Mouse (Mus musculus) hematopoietic stem cell, adult 5-6 weeks (primary cell): ENCODE measurements around the gene Gyg. TPM values are rescaled to one million over a fixed set of nuclear protein-coding genes. Genes with fewer than 3 reads are reported as not detected.

Source experiments
- ATAC-seq, 2 experiments: fragments of 125-278 bp in 1 of 2; replicated peaks in 1 of 2; 2 replicates each; pipeline ENCODE4 v1.8.0; 2016 to 2017; ENCODE audit warnings: inconsistent platforms in 2 of 2, mild to moderate bottlenecking in 2 of 2, moderate number of reproducible peaks in 2 of 2, low read depth in 1 of 2, moderate TSS enrichment in 1 of 2; ENCODE audit not compliant: low FRiP score in 2 of 2, poor library complexity in 2 of 2, severe bottlenecking in 2 of 2, insufficient read depth in 1 of 2, low TSS enrichment in 1 of 2
- total RNA-seq: library from RNA; stranded (forward); fragments of 172-1452, 232-1000 nt; gene quantifications from 2 replicates; pipeline ENCODE4 v1.2.3, GENCODE M21; 2017

The Gyg gene
- total RNA-seq: 35.1 and 41.8 TPM in 2 replicates

GRCm38 (mm10) chr3:20154531-20155367 lies at the start of gene Gyg:
Gyg (minus strand) TSS chr3:20155317.
- peak; percentile 79 to 84 for ATAC-seq

- peak; percentile 68 to 86 for ATAC-seq
Observed at GRCm38 (mm10) chr3:20198869-20199268, 43.8 kb upstream of the Gyg start.

- peak; percentile 73 to 82 for ATAC-seq
Observed at GRCm38 (mm10) chr3:20197878-20198277, 42.8 kb upstream of the Gyg start.

- ATAC-seq: no peak
Observed at GRCm38 (mm10) chr3:20188976-20189675, 34.0 kb upstream of the Gyg start.

- no peak for ATAC-seq
Observed at GRCm38 (mm10) chr3:20172394-20172793, 17.3 kb upstream of the Gyg start.

GRCm38 (mm10) chr3:20167487-20167886 lies 12.4 kb upstream of the Gyg start:
- ATAC-seq: no peak

- peak; percentile 42 to 52; a peak in 3 of 4 replicates for ATAC-seq
Observed at GRCm38 (mm10) chr3:20155476-20155875, 359 bp upstream of the Gyg start.

GRCm38 (mm10) chr3:20151651-20152050 lies 3.5 kb downstream of the Gyg start:
- no peak for ATAC-seq

- ATAC-seq: no peak
Observed at GRCm38 (mm10) chr3:20150511-20150910, 4.6 kb downstream of the Gyg start.

- no peak for ATAC-seq
Observed at GRCm38 (mm10) chr3:20147647-20148046, 7.5 kb downstream of the Gyg start.

- no peak for ATAC-seq
Observed at GRCm38 (mm10) chr3:20146884-20147395, 8.2 kb downstream of the Gyg start.

- ATAC-seq: no peak
Observed at GRCm38 (mm10) chr3:20145696-20146113, 9.4 kb downstream of the Gyg start.

GRCm38 (mm10) chr3:20144401-20144800 lies 10.7 kb downstream of the Gyg start:
- ATAC-seq: no peak

- ATAC-seq: no peak
Observed at GRCm38 (mm10) chr3:20143726-20144125, 11.4 kb downstream of the Gyg start.

GRCm38 (mm10) chr3:20142576-20142975 lies 12.5 kb downstream of the Gyg start:
- ATAC-seq: no peak

- ATAC-seq: no peak
Observed at GRCm38 (mm10) chr3:20142101-20142500, 13.0 kb downstream of the Gyg start.

- no peak for ATAC-seq
Observed at GRCm38 (mm10) chr3:20141679-20142078, 13.4 kb downstream of the Gyg start.

GRCm38 (mm10) chr3:20141240-20141639 lies 13.9 kb downstream of the Gyg start:
- ATAC-seq: no peak
